Mouse (Mus musculus) cerebellum, postnatal 14 days (tissue): ENCODE data around the gene H2-Q7.
"Not testable (repeated sequence)": the region's sequence is repeated elsewhere in the genome, so short reads cannot be mapped to it uniquely, and the experiment has no call there.

ENCODE experiments used
- DNase-seq, 2 experiments: peaks; one replicate each; pipeline ENCODE4 v3.0.0; 2021; ENCODE audit warnings: mixed read lengths in 2 of 2

H2-Q7 gene

DNA sequence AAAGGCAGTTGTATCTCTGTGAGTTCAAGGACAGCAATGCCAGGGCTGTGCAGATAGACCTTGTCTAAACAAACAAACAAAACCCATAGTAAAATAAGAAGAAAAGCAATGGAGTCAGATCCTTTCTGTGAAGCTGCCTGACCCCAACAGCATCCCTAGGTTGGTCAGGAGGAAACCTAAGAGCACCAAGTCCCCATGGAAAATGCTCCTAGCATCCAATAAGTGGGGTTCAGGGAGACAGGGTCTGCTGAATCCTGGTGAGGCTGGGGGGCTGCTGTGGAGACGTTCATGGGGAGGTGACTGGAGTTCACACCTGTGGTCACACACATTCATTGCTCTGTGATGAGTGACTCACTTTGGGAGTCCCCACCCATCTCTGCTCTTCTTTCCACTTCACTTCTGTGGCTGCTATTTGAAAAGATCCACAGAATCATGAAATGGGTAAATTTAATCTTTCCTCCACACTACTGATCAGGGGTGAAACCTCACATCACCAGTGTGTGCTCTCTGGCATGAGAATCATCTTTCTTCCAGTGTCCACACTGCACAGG lies 1.5 kb upstream of the H2-Q7 start:
- not testable (repeated sequence) for DNase-seq

DNA sequence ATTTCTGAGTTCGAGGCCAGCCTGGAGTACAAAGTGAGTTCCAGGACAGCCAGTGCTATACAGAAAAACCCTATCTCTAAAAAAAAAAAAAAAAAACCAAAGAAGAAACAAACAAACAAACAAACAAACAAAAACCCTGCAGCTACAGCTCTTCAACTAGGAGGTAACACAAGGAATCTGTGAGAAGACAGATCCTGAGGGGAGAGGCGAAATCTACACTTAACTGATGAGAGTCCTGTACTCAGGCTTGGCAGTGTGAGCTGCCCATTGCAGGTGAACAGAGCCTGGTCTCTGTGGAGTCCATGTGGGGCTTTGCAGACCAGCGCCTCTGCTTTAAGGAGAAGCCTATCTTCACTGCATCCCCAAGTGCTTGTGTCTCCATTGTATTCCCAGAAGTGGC lies 560 bp upstream of the H2-Q7 start:
- not testable (repeated sequence) for DNase-seq

- peak; percentile 28 to 38 for DNase-seq
These were observed 366 bp downstream of the H2-Q7 start for GRCm38 (mm10) chr17:35439295-35439747.

DNA sequence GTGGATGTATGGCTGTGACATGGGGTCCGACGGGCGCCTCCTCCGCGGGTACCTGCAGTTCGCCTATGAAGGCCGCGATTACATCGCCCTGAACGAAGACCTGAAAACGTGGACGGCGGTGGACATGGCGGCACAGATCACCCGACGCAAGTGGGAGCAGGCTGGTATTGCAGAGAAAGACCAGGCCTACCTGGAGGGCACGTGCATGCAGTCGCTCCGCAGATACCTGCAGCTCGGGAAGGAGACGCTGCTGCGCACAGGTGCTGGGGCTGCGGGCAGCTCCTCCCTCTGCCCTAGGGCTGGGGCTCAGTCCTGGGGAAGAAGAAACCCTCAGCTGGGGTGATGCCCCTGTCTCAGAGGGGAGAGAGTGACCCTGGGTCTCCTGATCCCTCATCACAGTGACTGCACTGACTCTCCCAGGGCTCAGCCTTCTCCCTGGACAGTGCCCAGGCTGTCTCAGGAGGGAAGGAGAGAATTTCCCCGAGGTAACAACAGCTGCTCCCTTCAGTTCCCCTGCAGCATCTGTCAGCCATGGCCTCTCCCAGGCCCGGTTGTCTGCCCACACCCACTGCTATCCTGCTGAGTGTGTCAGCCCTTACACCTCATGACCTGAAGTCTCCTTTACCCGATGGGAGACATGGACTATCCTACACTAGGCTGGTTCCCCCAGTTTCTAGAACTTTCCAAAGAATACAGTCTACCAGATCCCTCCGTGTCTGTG lies 1.1 kb downstream of the H2-Q7 start:
- DNase-seq = not testable (repeated sequence)

GRCm38 (mm10) chr17:35442376-35442775 lies 3.4 kb downstream of the H2-Q7 start:
- not testable (repeated sequence) for DNase-seq

GRCm38 (mm10) chr17:35444510-35444909 lies 5.6 kb downstream of the H2-Q7 start:
- DNase-seq = not testable (repeated sequence)

GRCm38 (mm10) chr17:35458247-35458646 lies 19.3 kb downstream of the H2-Q7 start:
- not testable (repeated sequence) for DNase-seq

DNA sequence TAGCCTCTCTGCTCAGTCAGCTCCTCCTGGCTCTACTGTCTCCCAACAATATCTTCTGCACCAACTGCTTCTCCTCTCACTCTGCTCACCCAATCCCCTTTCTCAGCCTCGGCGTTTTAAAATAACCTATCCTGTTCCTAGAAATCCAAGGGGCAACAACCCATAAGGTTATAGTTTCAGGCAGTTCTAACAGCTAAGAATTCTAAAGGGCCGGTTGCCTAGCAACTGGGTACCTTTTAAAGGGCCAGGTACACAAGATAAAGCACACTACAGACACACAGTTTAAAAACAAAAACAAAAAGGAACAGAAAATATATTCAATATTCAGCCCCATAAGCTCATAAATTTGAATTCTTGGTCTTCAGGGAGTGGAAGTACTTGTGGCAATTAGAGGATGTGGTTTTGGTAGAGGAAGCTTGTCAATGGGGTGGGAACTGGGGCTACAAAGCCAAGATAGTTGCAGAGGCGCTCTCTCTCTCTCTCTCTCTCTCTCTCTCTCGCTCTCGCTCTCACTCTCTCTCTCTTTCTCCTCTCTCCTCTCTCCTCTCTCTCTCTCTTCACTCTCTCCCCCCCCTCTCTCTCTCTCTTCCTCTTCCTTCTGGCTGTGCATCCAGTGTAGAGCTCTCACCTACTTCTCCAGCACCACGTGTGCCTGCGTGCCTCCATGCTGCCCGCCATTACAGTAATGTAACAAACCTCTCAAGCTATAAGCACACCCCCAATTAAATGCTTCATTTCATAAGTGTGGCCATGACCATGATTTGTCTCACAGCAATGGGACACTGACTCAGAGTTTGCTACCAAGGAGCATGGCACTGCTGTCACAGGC lies 21.8 kb downstream of the H2-Q7 start:
- not testable (repeated sequence) for DNase-seq

DNA sequence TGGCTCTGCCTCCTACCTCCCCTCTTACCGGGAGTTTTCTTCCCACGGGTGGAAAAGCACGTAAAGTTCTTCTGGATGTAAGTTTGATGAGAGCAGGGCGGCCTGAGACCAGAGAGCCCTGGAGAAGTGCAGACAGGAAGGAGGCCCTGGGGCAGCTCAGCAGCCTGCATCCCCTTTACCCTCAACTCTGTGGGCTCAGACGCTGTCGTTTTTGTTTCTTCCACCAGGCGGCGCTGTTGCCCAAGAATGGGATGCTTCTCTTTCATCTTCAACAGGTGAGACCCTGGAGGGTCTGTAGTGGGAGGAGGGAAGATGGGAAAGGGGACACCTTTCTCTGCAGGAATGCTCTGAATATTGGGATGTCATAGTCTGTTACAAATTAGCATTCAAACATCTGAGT lies 26.7 kb downstream of the H2-Q7 start:
- DNase-seq = peak in 1 of 2 experiments; percentile 55

DNA sequence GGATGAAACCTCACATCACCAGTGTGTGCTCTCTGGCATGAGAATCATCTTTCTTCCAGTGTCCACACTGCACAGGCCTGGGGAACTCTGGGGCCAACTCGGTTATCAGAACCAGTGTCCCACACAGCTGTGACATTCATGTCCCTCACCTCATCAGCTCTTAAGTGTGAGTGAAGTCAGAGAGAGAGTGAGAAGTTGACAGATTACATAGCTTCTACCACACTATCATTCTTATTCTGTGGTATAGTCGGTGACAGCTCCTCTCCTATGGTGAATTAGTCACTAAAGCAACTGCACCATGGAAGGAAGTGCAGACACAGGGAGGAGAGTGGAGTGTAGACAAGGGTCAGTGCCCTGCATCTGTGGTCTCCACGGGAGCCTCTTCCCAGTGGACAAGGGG lies 30.0 kb downstream of the H2-Q7 start:
- DNase-seq = not testable (repeated sequence)

DNA sequence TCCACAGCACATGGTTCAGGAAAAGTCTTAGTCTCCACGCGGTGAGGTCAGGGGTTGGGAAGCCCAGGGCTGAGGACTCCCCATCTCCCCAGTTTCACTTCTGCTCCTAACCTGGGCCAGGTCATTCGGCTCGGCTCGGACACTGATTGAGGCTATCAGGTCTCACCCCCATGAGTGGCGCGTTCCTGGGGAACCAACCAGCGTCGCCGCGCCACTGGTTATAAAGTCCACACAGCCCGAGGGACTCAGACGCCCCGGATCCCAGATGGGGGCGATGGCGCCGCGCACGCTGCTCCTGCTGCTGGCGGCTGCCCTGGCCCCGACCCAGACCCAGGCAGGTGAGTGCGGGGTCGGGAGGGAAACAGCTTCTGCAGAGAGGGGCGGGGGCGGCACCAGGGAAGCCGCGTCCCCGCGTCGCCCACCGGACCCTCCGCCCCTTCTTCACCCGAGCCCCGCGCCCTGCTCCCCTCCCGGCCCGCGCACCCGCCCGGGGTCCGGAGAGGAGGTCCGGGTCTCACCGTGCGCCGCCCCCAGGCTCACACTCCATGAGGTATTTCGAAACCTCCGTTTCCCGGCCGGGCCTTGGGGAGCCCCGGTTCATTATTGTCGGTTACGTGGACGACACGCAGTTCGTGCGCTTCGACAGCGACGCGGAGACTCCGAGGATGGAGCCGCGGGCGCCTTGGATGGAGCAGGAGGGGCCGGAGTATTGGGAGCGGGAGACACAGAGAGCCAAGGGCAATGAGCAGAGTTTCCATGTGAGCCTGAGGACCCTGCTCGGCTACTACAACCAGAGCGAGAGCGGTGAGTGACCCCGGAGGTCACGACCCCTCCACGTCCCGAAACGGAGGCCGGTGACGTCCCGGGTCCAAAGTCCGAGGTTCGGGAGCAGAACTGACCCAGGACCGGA lies 31.1 kb downstream of the H2-Q7 start, which contains the start of gene H2-Q10:
H2-Q10 (plus strand) TSS at position 248 of the 910 bp plus-strand sequence.
- no peak for DNase-seq

GRCm38 (mm10) chr17:35484066-35484465 lies 45.1 kb downstream of the H2-Q7 start:
- DNase-seq = peak; percentile 73 to 77

DNA sequence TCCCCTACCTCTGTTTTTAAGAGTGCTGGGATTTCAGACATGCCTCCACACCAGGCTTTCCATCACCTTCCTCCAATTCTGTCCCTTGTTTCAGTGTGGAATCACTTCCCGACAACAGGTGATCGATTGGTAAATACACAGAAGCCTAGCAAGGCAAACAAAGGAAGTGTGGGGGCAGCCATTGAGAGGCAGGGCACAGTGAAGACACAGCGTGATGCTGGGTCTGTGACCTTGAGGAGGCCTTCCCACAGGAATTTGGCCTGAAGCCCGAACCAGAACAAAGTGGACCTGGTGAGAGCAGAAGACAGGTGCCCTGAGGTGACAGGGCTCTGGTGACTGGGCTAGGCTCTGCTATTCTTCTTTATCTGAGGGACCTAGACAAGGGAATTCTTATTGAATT lies 46.7 kb downstream of the H2-Q7 start:
- DNase-seq = no peak

GRCm38 (mm10) chr17:35486726-35487125 lies 47.8 kb downstream of the H2-Q7 start:
- no peak for DNase-seq

DNA sequence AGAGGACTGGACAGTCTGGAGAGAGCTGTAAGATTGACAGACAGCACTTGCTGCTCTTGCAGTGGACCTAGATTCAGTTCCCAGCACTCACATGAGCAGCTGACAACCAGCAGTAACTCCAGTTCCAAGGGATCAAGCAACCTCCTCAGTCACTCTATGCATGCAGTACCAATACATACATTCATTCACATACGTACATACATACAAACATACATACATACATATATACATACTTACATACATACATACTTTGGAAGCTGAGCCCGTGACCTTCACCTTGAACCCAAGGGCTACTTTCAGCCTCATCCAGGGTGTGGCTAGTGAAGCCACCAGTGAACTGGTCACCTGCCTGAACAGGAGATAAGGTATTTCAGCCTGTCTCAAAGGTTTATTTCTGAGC lies 49.1 kb downstream of the H2-Q7 start:
- DNase-seq = no peak

DNA sequence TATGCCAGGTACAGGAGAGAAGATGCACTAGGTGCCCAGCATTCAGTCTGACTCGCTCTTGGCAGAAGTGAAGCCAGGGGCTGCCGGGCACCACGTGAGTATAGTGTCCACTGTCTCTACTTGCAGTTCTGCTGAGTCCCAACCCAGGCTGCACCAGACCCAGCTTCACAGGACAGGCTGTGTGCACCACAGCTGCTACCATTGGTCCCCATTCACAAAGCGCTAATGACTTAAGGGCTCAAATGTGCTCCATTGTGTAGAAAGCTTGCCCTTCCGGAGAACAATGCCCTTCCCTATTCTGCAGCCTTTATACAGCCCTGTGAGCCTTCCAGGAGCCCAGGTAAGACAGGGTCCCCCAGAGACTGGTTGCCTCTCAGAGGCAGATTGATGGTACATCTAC lies 51.4 kb downstream of the H2-Q7 start:
- DNase-seq = no peak
